Mouse (Mus musculus) heart, postnatal 25 days (tissue): Measurements from ENCODE around the gene Prl2c3. TPM values are rescaled to one million over a fixed set of nuclear protein-coding genes. Genes with fewer than 3 reads are reported as not detected.
"Not testable (repeated sequence)": the region's sequence is repeated elsewhere in the genome, so short reads cannot be mapped to it uniquely, and the experiment has no call there.

Experiments used
- DNase-seq: peaks from one replicate; pipeline ENCODE4 v3.0.0; 2022; ENCODE audit warnings: low spot score
- intact Hi-C: fragments of 180-260 bp; cut with DNase I; formaldehyde crosslinking; loops from one replicate; pipeline ENCODE4 v1.15.1; 2025
- total RNA-seq, 2 experiments: library from RNA; stranded (reverse); gene quantifications; 2 replicates each; pipeline ENCODE4 v1.2.3; 2021

Prl2c3 gene
- not detected for total RNA-seq

DNA sequence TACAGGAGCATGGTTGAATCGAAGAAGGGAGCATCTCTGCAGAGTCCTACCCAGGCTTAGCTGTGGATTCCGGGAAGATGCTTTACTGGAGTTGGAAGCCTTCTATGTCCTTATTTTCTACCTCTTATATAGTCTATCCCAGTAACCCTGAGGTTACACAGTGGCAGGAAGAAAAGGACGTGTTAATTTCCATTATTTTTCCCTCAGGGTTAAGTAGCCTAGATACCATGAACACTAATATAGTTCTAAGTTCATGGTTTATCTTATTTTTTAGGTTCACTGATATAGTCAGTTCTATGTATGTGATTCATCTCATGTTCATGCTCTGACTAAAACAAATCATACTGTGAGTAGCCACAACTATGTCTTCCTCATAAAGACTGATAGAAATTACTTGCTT, at the start of gene Prl2c3:
Gene Prl2c3 (minus strand): TSS at position 101 of the 400 bp plus-strand sequence.
- intact Hi-C loops, DNase-seq: not testable (repeated sequence)

DNA sequence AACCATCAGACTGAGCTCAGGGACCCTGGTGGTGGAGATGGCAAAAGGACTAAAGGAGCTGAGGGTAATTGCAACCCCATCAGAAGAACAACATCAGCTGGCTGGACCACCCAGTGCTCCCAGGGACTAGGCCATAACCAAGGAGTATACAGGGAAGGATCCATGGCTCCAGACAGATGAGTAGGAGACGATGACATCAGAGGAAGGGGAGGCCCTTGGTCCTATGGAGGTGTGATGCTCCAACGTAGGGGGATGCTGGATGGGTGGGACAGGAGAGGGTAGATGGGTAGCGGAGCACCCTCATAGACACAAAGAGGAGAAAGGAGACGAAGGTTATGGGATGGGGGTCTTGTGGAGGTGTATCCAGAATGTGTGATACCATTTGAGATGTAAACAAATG, 48.4 kb upstream of the Prl2c3 start:
- DNase-seq, intact Hi-C loops: not testable (repeated sequence)

DNA sequence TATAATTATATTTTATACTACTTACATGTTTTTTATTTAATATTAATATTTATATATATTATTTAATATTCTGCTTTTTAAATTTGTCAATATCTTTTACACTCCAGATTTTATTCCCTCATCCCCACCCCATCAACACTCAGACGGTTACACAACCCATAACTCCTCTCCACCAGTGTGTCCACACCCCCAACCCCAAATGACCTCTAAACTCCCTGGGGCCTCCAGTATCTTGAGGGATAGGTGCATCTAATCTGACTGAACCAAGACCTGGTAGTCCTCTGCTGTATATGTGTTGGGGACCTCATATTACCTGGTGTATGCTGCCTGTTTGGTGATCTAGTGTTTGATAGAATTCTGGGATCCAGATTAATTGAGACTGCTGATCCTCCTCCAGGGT, 44.8 kb upstream of the Prl2c3 start:
- intact Hi-C loops, DNase-seq: not testable (repeated sequence)

DNA sequence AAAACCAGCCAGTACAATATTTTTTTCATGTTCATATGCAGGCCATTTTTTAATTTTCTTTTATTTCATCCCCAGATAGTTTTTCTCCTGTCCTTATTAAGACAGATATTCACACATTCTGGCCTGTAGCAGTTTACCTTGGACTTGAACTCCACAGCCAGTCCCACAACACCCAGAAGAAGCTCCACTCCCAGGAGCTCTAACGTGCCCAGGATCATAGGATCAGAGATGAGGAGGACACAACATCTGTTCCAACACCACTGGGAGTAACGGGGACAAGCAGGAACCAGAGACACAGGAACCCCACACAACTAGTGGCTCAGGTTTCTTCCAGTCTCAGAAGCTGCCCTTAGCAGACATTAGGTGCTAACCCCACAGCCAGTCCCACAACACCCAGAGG, 37.7 kb upstream of the Prl2c3 start:
- DNase-seq, intact Hi-C loops: not testable (repeated sequence)

DNA sequence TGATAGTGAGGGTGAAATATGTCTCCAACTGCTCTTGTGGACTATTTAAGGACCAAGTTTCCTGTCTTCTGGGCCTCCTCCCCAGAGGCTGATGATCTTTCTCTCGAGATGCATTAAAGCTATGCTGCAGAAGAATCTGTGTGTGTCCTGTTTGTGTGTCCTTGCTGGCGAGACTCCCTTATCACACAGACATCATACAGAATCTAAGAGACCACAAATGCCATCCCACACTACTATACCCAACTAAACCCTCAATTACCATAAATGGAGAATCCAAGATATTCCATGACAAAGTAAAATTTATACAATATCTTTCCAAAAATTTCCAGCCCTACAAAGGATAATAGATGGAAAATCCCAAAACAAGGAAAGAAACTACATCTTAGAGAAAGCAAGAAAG, 31.9 kb upstream of the Prl2c3 start:
- intact Hi-C loops: no loop called here
- no peak for DNase-seq

DNA sequence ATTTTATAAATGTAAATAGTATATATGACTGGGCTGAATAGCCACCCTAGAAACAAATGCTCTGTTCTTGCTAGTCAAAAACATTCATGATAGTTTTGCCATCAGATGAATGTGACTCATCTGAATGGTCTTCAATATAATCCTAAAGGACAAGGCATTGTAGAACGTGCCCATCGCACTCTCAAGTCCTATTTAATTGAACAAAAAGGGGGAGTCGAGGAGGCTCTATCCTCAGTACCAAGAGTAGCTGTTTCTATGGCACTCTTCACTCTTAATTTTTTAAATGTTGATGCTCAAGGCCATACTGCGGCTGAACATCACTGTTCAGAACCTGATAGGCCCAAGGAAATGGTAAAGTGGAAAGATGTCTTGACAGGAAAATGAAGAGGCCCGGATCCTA, 29.2 kb upstream of the Prl2c3 start:
- DNase-seq: no peak
- intact Hi-C loops: no loop called here

DNA sequence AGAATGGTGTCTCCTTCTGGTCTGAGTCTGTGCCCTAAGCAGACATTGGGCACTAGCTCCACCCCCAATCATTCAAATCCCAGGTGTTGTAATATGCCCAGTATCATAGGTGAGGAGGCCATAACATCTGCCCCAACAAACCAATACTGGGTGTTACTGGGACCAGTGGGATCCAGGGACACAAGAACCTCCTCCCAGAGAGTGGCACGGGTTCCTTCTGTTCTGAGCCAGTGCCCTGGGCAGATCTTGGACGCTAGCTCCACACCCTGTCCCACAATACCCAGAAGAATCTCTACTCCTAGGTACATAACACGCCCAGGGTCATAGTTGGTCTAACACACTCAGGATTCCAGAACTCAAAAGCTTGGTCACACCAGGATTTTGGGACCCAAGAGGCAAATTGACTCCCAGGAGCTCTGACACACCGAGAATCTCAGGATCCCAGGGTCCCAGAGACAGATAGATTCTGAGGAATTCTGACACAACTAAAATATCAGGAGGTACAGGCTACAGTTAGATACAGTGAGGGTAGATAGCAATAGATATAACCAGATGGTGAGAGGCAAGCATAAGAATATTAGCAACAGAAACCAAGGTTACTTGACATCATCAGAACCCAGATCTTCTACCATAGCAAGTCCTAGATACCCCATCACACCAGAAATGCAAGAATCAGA, 24.8 kb upstream of the Prl2c3 start:
- intact Hi-C loops: not testable (repeated sequence)

DNA sequence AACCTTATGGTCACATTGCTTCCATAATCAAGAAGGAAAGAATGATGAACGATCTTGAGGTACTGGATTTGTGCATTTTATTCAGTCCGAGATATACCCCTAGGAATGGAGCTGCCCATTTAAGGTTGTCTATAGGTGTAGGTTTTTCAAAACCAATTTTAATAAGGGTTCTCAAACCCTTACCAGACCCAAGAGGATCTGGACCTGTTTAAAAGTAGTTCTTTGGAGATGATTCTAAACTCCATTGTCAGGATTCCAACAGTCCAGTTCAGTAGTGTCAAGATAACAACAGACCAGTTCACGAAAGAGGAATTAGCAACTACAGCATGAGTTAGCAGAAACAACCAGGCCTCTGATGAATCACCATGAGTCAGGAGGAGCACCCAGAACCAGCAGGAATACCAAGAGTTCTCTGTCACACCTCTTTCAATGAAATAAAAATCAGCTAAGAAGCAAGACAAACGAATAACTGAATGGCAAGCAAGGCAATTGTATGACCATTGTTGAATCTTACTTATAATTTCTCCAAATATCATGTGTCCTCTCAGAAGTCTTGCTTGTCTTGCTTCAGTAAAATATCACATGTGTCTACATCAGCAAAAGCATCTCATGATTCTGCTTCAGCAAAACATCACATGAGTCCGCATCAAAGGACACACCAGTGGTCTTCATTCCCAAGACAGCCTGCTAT, 14.0 kb upstream of the Prl2c3 start:
- DNase-seq, intact Hi-C loops: not testable (repeated sequence)

More for the DNA sequence above, 24.8 kb upstream of the Prl2c3 start:
- not testable (repeated sequence) for DNase-seq

DNA sequence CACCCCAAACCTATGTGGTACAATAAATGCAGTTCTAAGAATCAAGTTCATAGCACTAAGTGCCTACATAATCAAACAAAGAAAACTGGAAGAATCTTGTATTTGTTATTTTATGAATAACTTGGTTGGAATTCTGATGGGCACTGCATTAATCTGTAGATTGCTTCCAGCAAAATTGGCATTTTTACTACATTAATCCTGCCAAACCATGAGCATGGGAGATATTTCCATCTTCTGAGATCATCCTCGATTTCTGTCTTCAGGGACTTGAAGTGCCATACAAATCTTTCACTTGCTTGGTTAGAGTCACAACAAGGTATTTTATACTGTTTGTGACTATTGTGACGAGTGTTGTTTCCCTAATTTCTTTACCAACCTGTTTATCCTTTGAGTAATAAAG, 9.7 kb upstream of the Prl2c3 start:
- intact Hi-C loops: no loop called here
- no peak for DNase-seq

DNA sequence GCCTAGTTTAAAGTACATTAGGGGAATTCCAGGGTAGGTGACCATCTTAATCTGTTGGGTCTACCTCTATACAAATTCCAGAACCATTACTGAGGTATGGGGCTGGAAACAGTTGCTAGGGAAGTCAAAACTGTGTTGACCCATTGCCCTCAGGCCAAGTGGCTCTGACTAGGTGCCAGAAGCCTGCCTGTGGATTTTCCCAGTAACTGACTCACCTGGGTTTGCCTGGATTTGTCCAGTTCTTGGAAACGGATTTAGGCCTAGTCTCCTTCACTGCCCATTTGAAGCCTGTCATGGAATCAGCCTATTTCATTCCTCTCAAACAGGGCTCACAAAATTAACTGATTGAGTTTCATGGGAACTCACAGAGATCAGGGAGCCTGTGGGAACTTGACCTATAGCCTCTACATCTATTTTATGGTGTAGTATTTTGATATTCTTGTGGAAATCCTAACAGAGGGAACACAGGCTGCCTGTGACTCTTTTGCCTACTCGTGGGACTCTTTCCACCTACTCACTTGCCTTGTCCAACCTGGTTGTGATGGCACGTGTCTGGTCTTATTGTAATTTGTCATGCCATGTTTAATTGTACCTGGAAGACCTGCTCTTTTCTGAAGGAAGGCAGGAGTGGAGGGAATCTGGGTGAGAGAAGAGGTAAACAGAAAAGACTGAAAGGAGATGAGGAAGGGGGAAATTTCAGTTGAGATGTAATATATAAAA, 9.1 kb upstream of the Prl2c3 start:
- DNase-seq, intact Hi-C loops: not testable (repeated sequence)

DNA sequence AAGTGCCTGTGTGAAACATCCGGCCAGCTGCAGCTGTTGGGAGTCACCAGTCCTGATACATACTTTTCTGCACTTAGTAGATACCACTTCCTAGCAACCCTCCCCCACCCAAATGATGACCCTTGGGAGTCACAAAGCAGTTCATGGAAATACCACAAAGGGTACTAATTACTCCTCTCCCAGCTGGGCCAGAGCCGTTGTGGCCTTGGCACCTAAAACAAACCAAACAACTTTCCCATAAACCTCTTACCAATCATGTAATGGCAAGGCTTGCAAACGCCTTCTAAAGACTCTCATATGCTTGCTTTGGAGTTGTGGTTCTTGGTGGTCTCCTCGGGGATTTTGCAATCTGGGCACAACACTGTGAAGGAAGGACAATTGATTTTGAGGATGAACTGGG, 6.6 kb upstream of the Prl2c3 start:
- DNase-seq, intact Hi-C loops: not testable (repeated sequence)

DNA sequence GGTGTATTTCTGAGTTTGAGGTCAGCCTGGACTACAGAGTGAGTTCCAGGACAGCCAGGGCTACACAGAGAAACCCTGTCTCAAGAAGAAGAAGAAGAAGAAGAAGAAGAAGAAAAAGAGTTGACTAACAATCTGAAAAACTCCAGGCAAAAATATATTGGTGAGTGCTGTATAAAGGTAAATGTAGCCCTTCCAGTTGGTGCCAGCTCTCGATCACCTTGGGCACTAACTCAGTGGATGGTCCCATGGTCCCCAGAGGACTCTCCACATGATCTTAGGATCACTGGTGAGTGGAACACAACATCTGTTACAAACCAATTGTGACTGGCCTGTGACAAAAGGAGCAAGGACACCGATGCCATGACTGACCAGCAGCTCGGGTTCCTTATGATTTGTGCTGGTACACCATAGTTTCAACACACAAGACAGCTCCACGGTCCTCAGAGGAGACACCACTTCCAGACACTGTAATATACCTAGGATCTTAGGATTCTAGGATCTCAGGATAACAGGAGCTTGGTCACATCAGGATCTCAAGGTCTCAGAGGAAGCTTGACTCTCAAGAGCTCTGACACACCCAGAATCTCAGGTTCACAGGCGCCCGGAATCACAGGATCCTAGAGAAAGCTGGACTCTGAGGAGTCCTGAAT, 30.3 kb downstream of the Prl2c3 start:
- intact Hi-C loops, DNase-seq: not testable (repeated sequence)

Other genes starting within 250 kb of the Prl2c3 start
- 1 to 10 TPM; 2.6 to 2.9 TPM for gene Ero1lb, start 234.2 kb downstream of the Prl2c3 start, total RNA-seq
- gene Prl2c2, start 205.3 kb upstream of the Prl2c3 start, total RNA-seq: under 1 TPM in 1 of 2 experiments, not detected in 1; 0.67 TPM